Mouse (Mus musculus) hindbrain, embryonic 11.5 days (tissue): ENCODE data around the gene Limch1. TPM values are rescaled to one million over a fixed set of nuclear protein-coding genes. Genes with fewer than 3 reads are reported as not detected.

Experiments used
- ATAC-seq: fragments of 200-750 bp; cut with Nextera tagmentation; 2 replicates; pipeline ENCODE4 v1.8.0; 2017; ENCODE audit warnings: mild to moderate bottlenecking, moderate TSS enrichment, moderate library complexity; ENCODE audit not compliant: low FRiP score
- DNase-seq: peaks from one replicate; pipeline ENCODE4 v3.0.0-alpha.2; 2015; ENCODE audit warnings: low spot score
- H3K27ac ChIP-seq: fragments of 300-500 bp; sonication (generic); 2 replicates; pipeline ENCODE4 v1.5.1; 2014; ENCODE audit warnings: mild to moderate bottlenecking, low read depth, low read length
- H3K27me3 ChIP-seq: fragments of 300-500 bp; sonication (generic); 2 replicates; pipeline ENCODE4 v1.6.1; 2014; ENCODE audit warnings: mild to moderate bottlenecking, low read length, moderate library complexity, mixed read lengths; ENCODE audit not compliant: control insufficient read depth, insufficient read depth
- H3K36me3 ChIP-seq: fragments of 300-500 bp; sonication (generic); 2 replicates; pipeline ENCODE4 v1.6.1; 2014; ENCODE audit warnings: mild to moderate bottlenecking, low read length, moderate library complexity, mixed read lengths; ENCODE audit not compliant: control insufficient read depth, insufficient read depth
- H3K4me1 ChIP-seq: fragments of 300-500 bp; sonication (generic); replicated peaks from 2 replicates; pipeline ENCODE4 v1.6.1; 2014; ENCODE audit warnings: low read length, mixed read lengths; ENCODE audit not compliant: control insufficient read depth, insufficient read depth
- H3K4me2 ChIP-seq: fragments of 300-500 bp; sonication (generic); replicated peaks from 2 replicates; pipeline ENCODE4 v1.6.1; 2014; ENCODE audit warnings: mild to moderate bottlenecking, low read depth, low read length
- H3K4me3 ChIP-seq: fragments of 300-500 bp; sonication (generic); 2 replicates; pipeline ENCODE4 v1.5.1; 2014; ENCODE audit warnings: low read depth, low read length
- H3K9ac ChIP-seq: fragments of 300-500 bp; sonication (generic); 2 replicates; pipeline ENCODE4 v1.6.1; 2014; ENCODE audit warnings: low read depth, low read length
- H3K9me3 ChIP-seq: fragments of 300-500 bp; sonication (generic); 2 replicates; pipeline ENCODE4 v1.6.1; 2016; ENCODE audit warnings: low read length; ENCODE audit not compliant: control insufficient read depth
- WGBS: fragments of 180-500 bp; shearing (Covaris S2); extraction: QIAGEN DNeasy Blood & Tissue Kit; methylation state at CpG from one replicate; pipeline ENCODE4 v1.1.7; 2014; 5-methylcytosine and 5-hydroxymethylcytosine counted together
- polyA plus RNA-seq: library from polyadenylated mRNA; unstranded; fragments of >200 nt; fragmentation: Nextera tagmentation; extraction: Ambion mirVana; gene quantifications from 2 replicates; pipeline ENCODE4 v1.2.1, GENCODE M21; 2014

Gene Limch1
- polyA plus RNA-seq, 1 experiment from 2014 or later = 81.7 TPM

DNA sequence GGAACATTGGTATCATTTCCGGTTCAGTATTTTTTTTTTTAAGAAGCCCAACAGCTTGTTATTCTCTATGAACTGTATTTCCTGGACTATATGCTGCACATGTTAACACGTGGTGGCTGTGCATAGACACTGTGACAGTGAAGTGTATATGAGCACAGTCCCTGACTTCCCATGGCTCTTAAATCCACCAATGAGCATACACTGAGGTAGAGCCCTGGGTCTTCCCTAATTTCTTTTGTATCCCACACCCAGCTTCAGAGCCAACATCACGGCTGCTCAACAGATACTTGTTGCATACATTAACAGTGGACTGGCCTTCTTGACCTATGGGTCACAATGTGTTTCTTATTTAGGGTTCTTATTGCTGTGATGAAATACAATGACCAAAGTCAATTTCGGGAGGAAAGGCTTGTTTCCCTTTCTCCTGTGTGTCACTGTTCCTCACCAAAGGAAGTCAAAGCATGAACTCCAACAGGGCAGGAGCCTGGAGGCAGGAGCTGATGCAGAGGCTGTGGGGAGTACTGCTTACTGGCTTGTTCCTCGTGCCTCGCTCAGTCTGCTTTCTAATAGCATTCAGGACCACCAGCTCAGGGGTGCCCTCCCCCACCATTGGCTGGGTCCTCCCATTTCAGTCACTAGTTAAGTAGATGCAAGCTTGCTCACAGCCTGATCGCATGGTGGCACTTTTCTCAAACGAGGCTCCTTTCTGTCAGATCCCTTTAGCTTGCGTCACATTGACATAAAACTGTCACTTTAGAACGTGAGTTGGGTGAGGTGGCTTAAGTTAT lies 130.6 kb downstream of the Limch1 start:
- H3K27ac ChIP-seq = no peak overlapping the region
- no peaks in the 10 kb centered on the region; the same call in 1 of the 2 replicates for H3K4me1 ChIP-seq
- no peak for ATAC-seq
- H3K27me3 ChIP-seq = no peaks in the 10 kb centered on the region
- 45% methylated on average over 10 of the region's 10 CpGs for WGBS
- DNase-seq = peak; percentile 30
- H3K9ac ChIP-seq = no peak overlapping the region
- H3K4me2 ChIP-seq = no peak overlapping the region
- no peaks in the 10 kb centered on the region for H3K9me3 ChIP-seq
- H3K4me3 ChIP-seq = no peak overlapping the region
- H3K36me3 ChIP-seq = no peaks in the 10 kb centered on the region

DNA sequence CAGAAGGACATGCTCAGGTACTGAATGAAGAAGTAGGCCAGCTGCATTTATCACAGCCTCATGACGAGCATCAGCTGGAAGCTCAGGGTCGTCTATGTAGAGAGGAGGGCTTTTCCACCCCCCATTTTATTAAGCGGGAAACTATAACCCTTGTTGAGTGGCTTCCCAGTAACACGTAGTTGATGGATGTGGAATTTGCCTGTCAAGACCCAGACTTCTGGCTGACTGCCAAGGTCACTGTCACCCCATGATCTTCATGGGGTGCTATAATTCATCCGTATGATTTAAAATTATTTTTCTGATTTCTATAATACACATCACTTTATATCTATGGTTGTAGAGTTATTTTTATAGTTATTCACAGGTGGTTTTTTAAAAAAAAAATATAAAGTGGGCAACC lies 131.4 kb downstream of the Limch1 start:
- Histone ChIP-seq H3K4me3 (no peak overlapping the region), H3K4me2 (no peak overlapping the region), H3K4me1 (no peaks in the 10 kb centered on the region; the same call in 1 of the 2 replicates), H3K9me3 (no peaks in the 10 kb centered on the region), H3K27me3 (no peaks in the 10 kb centered on the region), H3K36me3 (no peaks in the 10 kb centered on the region), H3K27ac (no peak overlapping the region), H3K9ac (no peak overlapping the region)
- DNase-seq (no peak), ATAC-seq (no peak)
- WGBS = 64% methylated on average over 5 of the region's 5 CpGs

DNA sequence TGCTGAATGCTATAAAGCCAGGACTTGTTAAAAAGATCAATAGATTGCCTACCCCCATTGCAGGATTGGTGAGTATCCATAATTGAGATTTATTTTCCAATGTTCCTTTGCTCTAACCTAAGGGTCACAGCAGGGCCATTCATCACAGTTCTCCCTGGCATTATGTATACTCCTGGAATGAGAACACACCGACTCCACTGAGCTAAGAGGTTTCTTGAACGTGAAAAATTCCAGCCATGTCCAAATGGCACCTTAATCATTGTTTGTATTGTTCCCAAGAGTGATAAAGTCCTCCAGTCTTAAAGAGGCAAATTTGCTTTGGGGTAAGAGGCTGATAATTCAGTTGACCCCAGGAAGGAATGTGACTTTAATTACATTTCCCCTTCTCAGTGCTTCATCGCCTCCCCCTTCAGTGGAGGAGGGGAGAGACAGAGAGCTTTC lies 136.3 kb downstream of the Limch1 start:
- Histone ChIP-seq H3K27ac (no peak overlapping the region), H3K9ac (no peak overlapping the region), H3K4me1 (no peaks in the 10 kb centered on the region), H3K27me3 (no peaks in the 10 kb centered on the region), H3K9me3 (no peaks in the 10 kb centered on the region; the same call in 1 of the 2 replicates), H3K4me3 (no peak overlapping the region), H3K4me2 (no peak overlapping the region), H3K36me3 (no peaks in the 10 kb centered on the region)
- ATAC-seq (peak; percentile 53), DNase-seq (no peak)
- WGBS = 41% methylated on average over 3 of the region's 3 CpGs

DNA sequence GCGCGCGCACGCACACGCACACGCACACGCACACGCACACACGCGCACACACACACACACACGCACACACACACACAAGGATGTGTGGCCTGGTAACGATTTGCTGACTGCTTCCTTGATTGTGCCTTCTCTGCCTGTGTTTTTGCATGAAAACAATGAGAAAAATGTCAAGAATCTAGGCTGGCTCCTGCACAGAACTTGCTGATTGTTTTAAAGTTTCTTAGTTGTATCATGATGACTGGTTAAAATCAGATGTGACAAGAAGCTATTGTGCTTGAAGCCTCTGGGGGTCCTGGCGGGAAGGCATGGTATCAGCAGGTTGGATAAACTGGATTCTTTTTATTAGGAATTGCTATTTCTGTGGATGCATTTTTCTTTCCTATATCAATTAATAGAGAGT lies 137.1 kb downstream of the Limch1 start:
- Histone ChIP-seq H3K9ac (no peak overlapping the region), H3K4me2 (no peak overlapping the region), H3K27me3 (no peaks in the 10 kb centered on the region), H3K36me3 (no peaks in the 10 kb centered on the region), H3K9me3 (no peaks in the 10 kb centered on the region; the same call in 1 of the 2 replicates), H3K27ac (no peak overlapping the region), H3K4me3 (no peak overlapping the region), H3K4me1 (no peaks in the 10 kb centered on the region)
- 86% methylated on average over 13 of the region's 13 CpGs for WGBS
- ATAC-seq (no peak), DNase-seq (no peak)

DNA sequence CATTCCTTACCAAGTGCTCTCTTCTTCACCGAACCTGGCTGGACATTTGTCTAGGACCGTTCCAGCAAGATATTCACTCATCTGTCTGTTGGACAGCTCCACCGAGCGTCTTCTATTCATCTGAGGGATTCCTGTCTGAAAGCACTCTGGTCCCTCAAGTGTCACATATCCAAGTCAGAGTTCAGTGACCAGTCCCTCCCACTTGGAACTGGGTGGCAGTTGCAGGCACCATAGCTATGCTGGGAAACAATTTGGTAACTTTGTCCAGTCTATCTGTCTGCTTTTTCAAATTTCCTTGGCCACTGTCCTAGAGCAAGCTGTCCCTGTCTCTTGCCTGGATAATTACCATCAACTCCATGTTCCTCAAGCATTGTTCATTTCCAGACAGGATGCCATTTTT lies 138.9 kb downstream of the Limch1 start:
- 63% methylated on average over 4 of the region's 4 CpGs for WGBS
- no peak overlapping the region for H3K4me2 ChIP-seq
- no peak for ATAC-seq

DNA sequence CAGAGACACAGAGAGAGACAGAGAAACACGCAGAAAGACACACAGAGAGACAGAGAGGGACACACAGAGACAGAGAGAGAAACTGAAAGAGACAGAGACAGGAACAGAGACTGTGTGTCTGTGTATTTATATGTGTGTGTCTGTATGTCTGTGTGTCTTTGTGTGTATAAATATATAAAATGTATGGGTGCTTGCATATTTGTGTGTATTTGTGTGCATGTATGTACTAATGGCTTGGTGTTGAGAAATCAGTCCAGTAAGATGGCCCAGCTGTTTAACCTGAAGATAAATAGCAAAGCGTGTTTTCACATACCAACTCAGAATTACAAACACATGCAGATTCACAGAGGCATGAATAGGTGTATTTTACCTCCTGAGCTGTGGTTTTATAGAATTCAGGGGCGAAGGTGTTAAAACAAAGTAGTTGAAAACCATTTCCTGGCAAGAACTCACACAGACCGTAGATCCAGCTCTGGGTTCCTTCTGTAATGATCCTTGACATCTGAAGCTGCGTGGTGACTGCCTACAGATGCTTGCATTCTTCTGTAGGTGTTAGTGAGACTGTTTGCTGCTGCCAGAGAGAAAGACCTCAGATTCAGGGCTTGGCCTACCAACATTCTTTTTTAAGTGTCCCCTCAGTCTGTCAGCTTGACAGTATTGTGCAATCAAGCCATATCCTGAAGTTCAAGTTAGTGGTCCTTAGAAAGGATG lies 140.9 kb downstream of the Limch1 start:
- Histone ChIP-seq H3K4me3 (no peak overlapping the region), H3K9me3 (no peaks in the 10 kb centered on the region; the same call in 1 of the 2 replicates), H3K9ac (no peak overlapping the region), H3K4me2 (no peak overlapping the region), H3K36me3 (no peaks in the 10 kb centered on the region), H3K4me1 (no peaks in the 10 kb centered on the region), H3K27me3 (no peaks in the 10 kb centered on the region), H3K27ac (no peak overlapping the region)
- no peak for DNase-seq
- WGBS = 87% methylated on average over 5 of the region's 5 CpGs
- no peak for ATAC-seq

More for the DNA sequence above, 138.9 kb downstream of the Limch1 start:
- Histone ChIP-seq H3K9ac (no peak overlapping the region), H3K36me3 (no peaks in the 10 kb centered on the region), H3K27ac (no peak overlapping the region), H3K4me1 (no peaks in the 10 kb centered on the region), H3K9me3 (no peaks in the 10 kb centered on the region; the same call in 1 of the 2 replicates), H3K27me3 (no peaks in the 10 kb centered on the region), H3K4me3 (no peak overlapping the region)
- no peak for DNase-seq

DNA sequence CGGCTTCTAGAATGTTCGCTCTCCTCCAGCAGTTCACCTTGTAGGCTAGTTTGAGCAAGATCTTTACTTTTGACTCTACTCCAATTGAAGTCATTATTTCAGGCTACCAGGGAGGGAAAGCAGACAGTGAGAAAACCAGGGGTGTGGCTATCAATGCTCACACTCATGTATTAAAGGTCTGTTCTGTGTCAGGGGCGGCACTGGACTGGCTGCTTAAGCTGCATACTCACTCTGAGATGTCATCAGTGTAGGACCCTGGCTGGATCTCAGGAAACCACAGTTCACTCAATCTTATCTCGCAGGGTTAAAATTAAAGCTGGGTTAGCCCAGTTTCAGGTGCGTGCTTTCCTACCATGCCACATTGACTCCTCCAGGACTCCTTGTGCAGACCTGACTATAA lies 142.4 kb downstream of the Limch1 start:
- no peak for DNase-seq
- Histone ChIP-seq H3K27me3 (no peaks in the 10 kb centered on the region), H3K4me3 (no peak overlapping the region), H3K36me3 (no peaks in the 10 kb centered on the region), H3K9ac (no peak overlapping the region), H3K9me3 (no peaks in the 10 kb centered on the region; the same call in 1 of the 2 replicates), H3K27ac (no peak overlapping the region), H3K4me2 (no peak overlapping the region), H3K4me1 (no peaks in the 10 kb centered on the region)
- WGBS = 94% methylated on average over 5 of the region's 5 CpGs
- no peak for ATAC-seq

DNA sequence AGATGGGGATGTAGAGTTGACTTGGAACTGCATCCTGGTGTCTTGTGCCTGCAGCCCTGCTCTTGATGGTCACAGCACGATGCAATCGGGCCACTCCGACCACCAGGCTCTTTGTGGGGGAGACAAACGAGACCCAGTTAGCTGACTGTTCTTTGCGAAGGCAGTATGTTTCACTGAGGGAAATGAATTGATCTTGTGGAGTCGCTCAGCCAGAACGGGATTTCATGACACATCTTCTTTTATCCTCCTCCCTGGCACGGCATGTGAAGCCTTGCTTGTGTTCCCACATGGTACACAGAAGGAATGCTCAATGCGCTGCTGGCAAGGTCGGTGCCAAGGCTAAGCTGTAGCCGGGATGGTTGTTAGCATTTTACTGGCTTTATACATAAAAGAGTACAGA lies 143.7 kb downstream of the Limch1 start:
- no peak overlapping the region for H3K4me2 ChIP-seq
- no peak overlapping the region for H3K9ac ChIP-seq
- no peak overlapping the region for H3K27ac ChIP-seq
- H3K36me3 ChIP-seq = no peaks in the 10 kb centered on the region
- WGBS = 73% methylated on average over 11 of the region's 11 CpGs
- no peak overlapping the region for H3K4me3 ChIP-seq
- no peaks in the 10 kb centered on the region for H3K27me3 ChIP-seq
- no peak for DNase-seq
- H3K9me3 ChIP-seq = no peaks in the 10 kb centered on the region; the same call in 1 of the 2 replicates
- H3K4me1 ChIP-seq = no peaks in the 10 kb centered on the region
- no peak for ATAC-seq
